Mouse (Mus musculus): ENCODE measurements around the gene Kng1.
A peak's percentile ranks its signal among the peaks of the same experiment; 100 is the strongest.

Gene Kng1

GRCm38 (mm10) chr16:23113903-23114302 is 56.2 kb downstream of the Kng1 start:
- no peak for DNase-seq (ENCODE audit: low spot score in 2 of 2)

DNA sequence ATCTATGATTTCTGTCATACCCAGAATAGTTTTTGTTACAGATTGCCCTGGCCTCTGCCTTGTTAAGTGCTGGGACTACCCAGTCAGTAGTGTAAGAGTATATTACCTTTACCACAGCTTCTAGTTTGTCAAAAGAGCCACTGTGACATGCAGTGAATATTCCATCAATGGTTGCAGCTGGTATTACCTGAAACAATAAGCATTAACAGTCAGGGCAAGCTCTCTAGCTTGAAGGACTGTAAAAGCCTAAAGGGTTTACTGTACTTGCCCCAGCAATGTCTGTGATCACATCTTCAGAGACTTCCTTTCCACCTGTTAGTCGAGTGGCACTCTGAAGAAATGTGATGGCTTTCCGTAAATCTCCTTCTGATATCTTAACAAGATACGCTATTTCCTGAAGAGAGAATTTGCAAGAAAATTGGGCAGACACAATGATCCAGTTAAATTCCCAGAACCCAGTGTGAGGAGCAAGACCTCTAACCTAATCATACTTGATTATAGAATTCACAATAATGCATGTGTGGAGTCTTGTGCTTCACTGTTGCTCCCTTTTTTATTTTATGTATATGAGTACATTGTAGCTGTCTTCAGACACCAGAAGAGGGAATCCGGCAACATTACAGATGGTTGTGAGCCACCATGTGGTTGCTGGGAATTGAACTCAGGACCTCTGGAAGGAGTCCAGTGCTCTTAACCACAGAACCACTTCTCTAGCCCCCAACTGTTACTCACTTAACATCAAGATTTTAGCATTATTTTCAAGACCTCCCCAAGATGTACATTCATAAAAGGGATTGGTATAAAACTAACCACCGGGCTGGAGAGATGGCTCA is 56.9 kb downstream of the Kng1 start:
- no peak for DNase-seq (ENCODE audit: low spot score in 2 of 2)

GRCm38 (mm10) chr16:23115486-23115885 is 57.8 kb downstream of the Kng1 start:
- no peak for DNase-seq (ENCODE audit: low spot score in 2 of 2)

DNA sequence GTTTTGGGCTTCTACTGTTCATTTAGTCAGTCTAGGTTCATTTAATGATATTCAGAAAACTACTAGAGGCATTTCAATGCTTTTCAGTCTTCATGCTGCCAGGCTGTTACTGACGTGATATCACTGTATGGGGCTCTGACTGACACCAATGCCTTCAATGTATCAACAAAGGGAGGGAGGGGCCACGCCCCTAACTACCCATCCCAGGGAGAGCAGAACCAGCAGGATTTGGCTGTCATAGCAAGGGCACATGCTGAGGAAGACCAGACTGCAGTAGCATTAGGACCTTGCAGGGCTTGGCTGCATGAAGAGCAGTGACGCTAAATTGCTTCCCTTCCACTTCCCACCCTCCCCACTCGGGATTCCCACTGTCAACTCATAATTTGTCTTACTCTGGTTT is 59.5 kb downstream of the Kng1 start:
- no peak for DNase-seq (ENCODE audit: low spot score in 2 of 2)

DNA sequence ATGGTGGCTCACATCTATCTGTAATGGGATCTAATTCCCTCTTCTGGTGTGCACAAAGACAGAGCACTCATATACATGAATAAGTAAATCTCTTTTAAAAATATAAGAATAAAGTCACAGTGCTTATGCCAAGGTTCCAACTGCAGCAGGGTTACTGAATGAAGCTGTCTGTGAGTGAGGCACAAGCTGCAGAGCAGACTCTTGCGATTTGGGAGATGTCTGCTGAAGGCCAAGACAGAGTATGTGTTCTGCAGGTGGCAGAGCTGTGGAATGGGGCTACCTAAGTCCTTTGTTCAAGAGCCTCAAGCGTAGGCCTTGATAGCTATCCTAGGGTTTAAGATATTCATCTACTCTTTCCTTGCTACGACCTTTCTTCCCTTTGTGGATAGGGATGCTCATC is 64.8 kb downstream of the Kng1 start:
- DNase-seq (ENCODE audit: low spot score in 2 of 2) = no peak

GRCm38 (mm10) chr16:23123104-23123503 is 65.4 kb downstream of the Kng1 start:
- DNase-seq (ENCODE audit: low spot score in 2 of 2) = no peak

GRCm38 (mm10) chr16:23124398-23124797 is 66.7 kb downstream of the Kng1 start:
- no peak for DNase-seq (ENCODE audit: low spot score in 2 of 2)

DNA sequence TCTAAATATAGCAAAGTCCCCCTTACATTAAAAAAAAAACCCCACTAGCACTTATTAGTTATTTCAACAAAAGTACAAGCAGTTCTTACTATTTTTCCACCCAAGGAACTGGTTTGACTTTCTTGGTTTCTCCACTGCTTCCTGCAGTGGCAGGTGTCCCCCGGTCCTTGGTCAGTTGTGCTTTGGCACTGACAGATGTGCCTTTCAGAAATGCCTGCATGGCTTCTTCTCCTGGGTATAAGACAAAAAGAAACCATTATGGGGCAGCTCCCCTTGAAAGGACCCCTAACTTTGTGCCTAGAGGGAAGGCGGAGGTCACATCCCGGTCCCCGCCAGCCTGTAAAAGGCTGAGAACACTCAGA is 69.6 kb downstream of the Kng1 start:
- DNase-seq (ENCODE audit: low spot score in 2 of 2) = no peak

- peak; percentile 91 for DNase-seq (ENCODE audit: low spot score in 2 of 2)
Measured at GRCm38 (mm10) chr16:23127673-23128375, 70.2 kb downstream of the Kng1 start, which contains the start of gene Rfc4. TSS of gene Rfc4 (minus strand) at chr16:23127737.

- no peak for DNase-seq (ENCODE audit: low spot score in 2 of 2)
Measured at GRCm38 (mm10) chr16:23130303-23130702, 72.6 kb downstream of the Kng1 start.
